12 mouse cellular contexts compared by ENCODE assay signal in genomic region chr3:51379786-51380659, GRCm38 (mm10). TPM values are rescaled to one million over a fixed set of nuclear protein-coding genes. Genes with fewer than 3 reads are reported as not detected.
DNase-seq lines count a peak whose midpoint lies in the region; ATAC-seq lines count a peak whose summit lies in the region.
"Had no signal": no experiment of that assay in that cellular context is flagged by ENCODE, and none has a peak within 500 bp of the region (broad histone marks: within the 10 kb centered on the region; RNA-seq: fewer than 3 reads in every experiment).

No protein-coding gene starts in this region.

- H3K27ac ChIP-seq in intestine, embryonic 16.5 days (ENCODE audit: low read length): no peak overlapping the region
- H3K27ac ChIP-seq in intestine, embryonic 15.5 days: no peak overlapping the region
- H3K27ac ChIP-seq in kidney, embryonic 14.5 days (ENCODE audit: low read depth, low read length): 0 out of 2 replicates have a peak overlapping the region, but pooled peaks have one; percentile 11
- H3K27ac ChIP-seq: embryonic facial prominence, embryonic 12.5 days; forebrain, embryonic 13.5 days had no signal

- H3K4me3 ChIP-seq in intestine, embryonic 16.5 days (ENCODE audit: low read length): no peak overlapping the region
- H3K4me3 ChIP-seq in intestine, embryonic 15.5 days (replicated peaks): no peak overlapping the region
- no peak overlapping the region for H3K4me3 ChIP-seq in kidney, embryonic 14.5 days (ENCODE audit: low read length)
- H3K4me3 ChIP-seq: embryonic facial prominence, embryonic 12.5 days; forebrain, embryonic 13.5 days had no signal

- no peaks in the 10 kb centered on the region for H3K27me3 ChIP-seq in intestine, embryonic 16.5 days (replicated peaks; ENCODE audit: control insufficient read depth, insufficient read depth, low read length)
- H3K27me3 ChIP-seq in intestine, embryonic 15.5 days (replicated peaks): no peaks in the 10 kb centered on the region
- H3K27me3 ChIP-seq in kidney, embryonic 14.5 days (ENCODE audit: control insufficient read depth, insufficient read depth, low read length): no peaks in the 10 kb centered on the region
- H3K27me3 ChIP-seq: embryonic facial prominence, embryonic 12.5 days; forebrain, embryonic 13.5 days had no signal

- 81% methylated on average over 5 of the region's 5 CpGs for WGBS in intestine, embryonic 16.5 days
- 68% methylated on average over 5 of the region's 5 CpGs for WGBS in intestine, embryonic 15.5 days
- 66% methylated on average over 5 of the region's 5 CpGs for WGBS in kidney, embryonic 14.5 days

- peak; percentile 9; the same call in 1 of the 2 replicates for ATAC-seq in intestine, embryonic 16.5 days
- no peak for ATAC-seq in intestine, embryonic 15.5 days
- ATAC-seq in kidney, embryonic 14.5 days (ENCODE audit: low FRiP score, low TSS enrichment): no peak
- ATAC-seq: activated CD4-positive, CD25-positive, alpha-beta regulatory T cell, adult 4 months; forebrain, embryonic 13.5 days; inflammation-experienced regulatory T-cells, adult 6 months had no signal

- no peak overlapping the region for H3K9ac ChIP-seq in intestine, embryonic 16.5 days (ENCODE audit: low read depth, low read length)
- no peak overlapping the region for H3K9ac ChIP-seq in intestine, embryonic 15.5 days
- H3K9ac ChIP-seq in kidney, embryonic 14.5 days (ENCODE audit: low read depth, low read length): no peak overlapping the region
- H3K9ac ChIP-seq: embryonic facial prominence, embryonic 12.5 days; forebrain, embryonic 13.5 days had no signal

- no peaks in the 10 kb centered on the region for H3K36me3 ChIP-seq in intestine, embryonic 16.5 days (ENCODE audit: control insufficient read depth, insufficient read depth, low read length)
- H3K36me3 ChIP-seq in intestine, embryonic 15.5 days: no peaks in the 10 kb centered on the region
- no peaks in the 10 kb centered on the region for H3K36me3 ChIP-seq in kidney, embryonic 14.5 days (ENCODE audit: control insufficient read depth, insufficient read depth, low read length)
- H3K36me3 ChIP-seq: embryonic facial prominence, embryonic 12.5 days had no signal

- no peaks in the 10 kb centered on the region for H3K9me3 ChIP-seq in intestine, embryonic 16.5 days (ENCODE audit: control insufficient read depth, low read length)
- no peaks in the 10 kb centered on the region for H3K9me3 ChIP-seq in intestine, embryonic 15.5 days
- no peaks in the 10 kb centered on the region for H3K9me3 ChIP-seq in kidney, embryonic 14.5 days (ENCODE audit: control insufficient read depth, low read length)
- H3K9me3 ChIP-seq: embryonic facial prominence, embryonic 12.5 days; forebrain, embryonic 13.5 days had no signal

- no peak overlapping the region for H3K4me2 ChIP-seq in intestine, embryonic 16.5 days (ENCODE audit: low read depth, low read length)
- no peak overlapping the region for H3K4me2 ChIP-seq in intestine, embryonic 15.5 days (replicated peaks)
- H3K4me2 ChIP-seq in kidney, embryonic 14.5 days (replicated peaks; ENCODE audit: low read depth, low read length): no peak overlapping the region
- H3K4me2 ChIP-seq: embryonic facial prominence, embryonic 12.5 days; forebrain, embryonic 13.5 days had no signal

- peaks cover 4% of the 10 kb centered on the region; the same call in 1 of the 2 replicates for H3K4me1 ChIP-seq in intestine, embryonic 16.5 days (ENCODE audit: control insufficient read depth, insufficient read depth, low read length)
- peaks cover 5% of the 10 kb centered on the region; the same call in 1 of the 2 replicates for H3K4me1 ChIP-seq in intestine, embryonic 15.5 days (replicated peaks)
- 0 out of 2 replicates have a peak, but pooled peaks cover 3% of the 10 kb centered on the region for H3K4me1 ChIP-seq in kidney, embryonic 14.5 days (ENCODE audit: control insufficient read depth, insufficient read depth, low read length)
- H3K4me1 ChIP-seq: forebrain, embryonic 13.5 days had no signal

- peak; percentile 93 for DNase-seq in MN1 (ENCODE audit: low spot score)
- peak; percentile 43 for DNase-seq in lung, postnatal 10 days
- DNase-seq in layer of hippocampus, postnatal 14 days (ENCODE audit: low spot score in 2 of 2): no peak
- no peak for DNase-seq in embryo, embryonic 10 days (ENCODE audit: low spot score)
- DNase-seq: cerebellum, adult 11-12 months had no signal

RNA-seq across cellular contexts. Expression of gene Mgarp, which starts 16.5 kb away (rescaled TPM):
- polyA plus RNA-seq in intestine, embryonic 16.5 days (2015; fragmentation: Nextera tagmentation; extraction: Ambion mirVana): 4.0 and 9.6 TPM in 2 replicates
- polyA plus RNA-seq in intestine, embryonic 15.5 days (2015; fragmentation: Nextera tagmentation; extraction: Ambion mirVana): 4.0 and 7.5 TPM in 2 replicates
- polyA plus RNA-seq in kidney, embryonic 14.5 days (2014; fragmentation: Nextera tagmentation; extraction: Ambion mirVana): 1.3 and 1.6 TPM in 2 replicates
- not detected for total RNA-seq in layer of hippocampus, postnatal 14 days (2021)

RNA-seq across cellular contexts. Expression of gene Ndufc1, which starts 28.8 kb away (rescaled TPM):
- 906 and 911 TPM in 2 replicates for polyA plus RNA-seq in intestine, embryonic 16.5 days (2015; fragmentation: Nextera tagmentation; extraction: Ambion mirVana)
- polyA plus RNA-seq in intestine, embryonic 15.5 days (2015; fragmentation: Nextera tagmentation; extraction: Ambion mirVana): 798 and 916 TPM in 2 replicates
- 711 and 870 TPM in 2 replicates for polyA plus RNA-seq in kidney, embryonic 14.5 days (2014; fragmentation: Nextera tagmentation; extraction: Ambion mirVana)
- total RNA-seq in layer of hippocampus, postnatal 14 days (2021): 100 to 1,000 TPM; 357 to 360 TPM

RNA-seq across cellular contexts. Expression of gene Naa15, which starts 34.9 kb away (rescaled TPM):
- 27.3 and 27.9 TPM in 2 replicates for polyA plus RNA-seq in intestine, embryonic 16.5 days (2015; fragmentation: Nextera tagmentation; extraction: Ambion mirVana)
- polyA plus RNA-seq in intestine, embryonic 15.5 days (2015; fragmentation: Nextera tagmentation; extraction: Ambion mirVana): 45.7 and 51.6 TPM in 2 replicates
- 40.0 and 57.1 TPM in 2 replicates for polyA plus RNA-seq in kidney, embryonic 14.5 days (2014; fragmentation: Nextera tagmentation; extraction: Ambion mirVana)
- total RNA-seq in layer of hippocampus, postnatal 14 days (2021): 10 to 100 TPM; 41.8 to 46.9 TPM

RNA-seq across cellular contexts. Expression of gene Elf2, which starts 39.6 kb away (rescaled TPM):
- polyA plus RNA-seq in intestine, embryonic 16.5 days (2015; fragmentation: Nextera tagmentation; extraction: Ambion mirVana): 43.4 and 53.5 TPM in 2 replicates
- polyA plus RNA-seq in intestine, embryonic 15.5 days (2015; fragmentation: Nextera tagmentation; extraction: Ambion mirVana): 62.8 and 65.4 TPM in 2 replicates
- 51.4 and 61.6 TPM in 2 replicates for polyA plus RNA-seq in kidney, embryonic 14.5 days (2014; fragmentation: Nextera tagmentation; extraction: Ambion mirVana)
- total RNA-seq in layer of hippocampus, postnatal 14 days (2021): 10 to 100 TPM; 33.6 to 39.0 TPM

Comparison
In these comparisons a context has a peak if more than half of its experiments do, and no peak if none do; other contexts are left out.
1. DNase-seq: peak in MN1 (single experiment) and lung, postnatal 10 days (single experiment); none in layer of hippocampus, postnatal 14 days (0 of 2) and embryo, embryonic 10 days (single experiment).